Mouse (Mus musculus): ENCODE results near the gene Aqp7.
"Not testable (repeated sequence)": the region's sequence is repeated elsewhere in the genome, so short reads cannot be mapped to it uniquely, and the experiment has no call there.

Aqp7 gene

GRCm38 (mm10) chr4:41047524-41048271 is at the start of gene Aqp7:
Gene Aqp7, minus strand, starts transcription at chr4:41048139.
- DNase-seq (ENCODE audit: inconsistent age in 2 of 2, low spot score in 1 of 2) = peak in 1 of 2 experiments; percentile 57

- no peak for DNase-seq (ENCODE audit: inconsistent age in 2 of 2, low spot score in 1 of 2)
These were observed 49.4 kb upstream of the Aqp7 start for GRCm38 (mm10) chr4:41097381-41097780.

- no peak for DNase-seq (ENCODE audit: inconsistent age in 2 of 2, low spot score in 1 of 2)
These were observed 48.9 kb upstream of the Aqp7 start for GRCm38 (mm10) chr4:41096794-41097193.

GRCm38 (mm10) chr4:41096169-41096568 is 48.2 kb upstream of the Aqp7 start:
- DNase-seq (ENCODE audit: inconsistent age in 2 of 2, low spot score in 1 of 2) = no peak

GRCm38 (mm10) chr4:41094361-41094760 is 46.4 kb upstream of the Aqp7 start:
- DNase-seq (ENCODE audit: inconsistent age in 2 of 2, low spot score in 1 of 2) = peak; percentile 48 to 74

DNA sequence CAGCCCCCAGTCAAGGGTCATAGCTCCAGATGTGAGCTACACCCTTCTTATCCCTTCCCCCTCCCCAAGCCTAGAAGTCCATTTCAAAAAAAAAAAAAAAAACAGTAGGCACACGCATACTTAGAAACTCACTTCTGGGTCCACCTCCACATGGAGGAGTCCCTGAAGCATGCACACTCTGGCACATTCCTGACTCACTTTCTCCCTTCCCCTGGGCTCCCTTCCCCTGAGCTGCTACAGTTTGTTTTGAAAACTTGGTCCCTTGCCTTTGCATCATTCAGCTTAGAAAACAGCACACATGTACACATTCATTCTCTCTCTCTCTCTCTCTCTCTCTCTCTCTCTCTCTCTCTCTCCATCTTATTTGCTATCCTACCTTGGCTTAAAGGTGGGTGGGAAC is 45.0 kb upstream of the Aqp7 start:
- DNase-seq (ENCODE audit: inconsistent age in 2 of 2, low spot score in 1 of 2) = no peak

GRCm38 (mm10) chr4:41091391-41091790 is 43.5 kb upstream of the Aqp7 start:
- no peak for DNase-seq (ENCODE audit: inconsistent age in 2 of 2, low spot score in 1 of 2)

DNA sequence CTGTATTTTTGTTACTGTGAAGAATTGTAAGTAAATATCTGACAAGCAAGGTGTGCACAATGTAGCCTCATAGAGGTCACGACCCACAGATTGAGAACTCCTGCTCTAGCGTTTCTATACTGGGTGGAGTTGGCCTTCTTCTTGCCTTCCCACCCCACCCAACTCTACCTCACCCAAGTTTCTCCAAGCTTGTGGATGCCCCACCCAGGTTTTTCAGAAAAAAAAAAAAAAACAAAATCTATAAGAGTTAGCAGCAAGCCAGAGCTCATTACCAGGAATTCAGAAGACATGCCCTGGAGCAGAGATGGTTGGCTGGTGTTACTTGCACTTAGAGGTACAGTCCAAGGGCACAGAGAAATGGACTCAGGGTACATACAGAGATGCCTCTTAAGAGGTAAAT is 41.8 kb upstream of the Aqp7 start:
- no peak for DNase-seq (ENCODE audit: inconsistent age in 2 of 2, low spot score in 1 of 2)

GRCm38 (mm10) chr4:41089189-41089588 is 41.2 kb upstream of the Aqp7 start:
- no peak for DNase-seq (ENCODE audit: inconsistent age in 2 of 2, low spot score in 1 of 2)

DNA sequence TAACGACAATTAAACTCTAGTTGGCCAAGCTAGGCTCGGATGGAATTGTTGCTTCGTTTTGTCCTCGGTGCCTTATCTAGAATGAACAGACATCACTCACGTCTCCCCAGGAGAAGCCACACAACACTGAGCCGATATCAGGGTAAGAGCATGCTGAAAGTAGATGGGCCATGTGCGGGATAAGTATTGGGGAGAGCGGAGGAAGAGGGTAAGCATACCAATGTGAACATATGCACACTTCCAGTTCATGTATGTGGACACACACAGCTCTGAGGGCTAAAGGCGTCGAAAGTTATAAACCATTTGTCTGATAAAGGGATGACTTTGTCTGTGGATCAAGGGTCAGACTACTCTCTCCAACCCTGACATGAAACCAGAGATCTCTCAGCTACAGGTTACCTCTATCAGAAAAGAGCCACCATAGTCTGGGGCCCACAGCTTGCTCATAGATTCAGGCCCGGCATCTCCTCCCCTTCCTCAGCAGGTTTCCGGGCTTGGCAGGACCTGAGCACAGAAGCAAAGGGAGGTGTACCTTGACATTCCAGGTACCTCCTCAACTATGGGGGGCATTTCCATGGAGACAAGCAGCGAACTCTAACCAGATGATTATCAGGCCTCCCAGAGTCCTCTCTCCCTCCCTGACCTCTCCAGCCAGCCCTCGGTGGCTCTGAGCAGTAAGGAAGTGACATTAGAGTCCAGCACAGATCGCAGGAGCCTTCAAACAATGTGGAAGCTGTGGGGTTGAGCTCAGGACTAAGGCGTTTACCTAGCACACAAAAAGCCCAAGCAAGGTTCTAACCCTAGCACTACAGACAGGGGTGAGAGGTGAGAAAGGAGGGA is 39.7 kb upstream of the Aqp7 start:
- no peak for DNase-seq (ENCODE audit: inconsistent age in 2 of 2, low spot score in 1 of 2)

- no peak for DNase-seq (ENCODE audit: inconsistent age in 2 of 2, low spot score in 1 of 2)
These were observed 39.0 kb upstream of the Aqp7 start for GRCm38 (mm10) chr4:41086947-41087346.

DNA sequence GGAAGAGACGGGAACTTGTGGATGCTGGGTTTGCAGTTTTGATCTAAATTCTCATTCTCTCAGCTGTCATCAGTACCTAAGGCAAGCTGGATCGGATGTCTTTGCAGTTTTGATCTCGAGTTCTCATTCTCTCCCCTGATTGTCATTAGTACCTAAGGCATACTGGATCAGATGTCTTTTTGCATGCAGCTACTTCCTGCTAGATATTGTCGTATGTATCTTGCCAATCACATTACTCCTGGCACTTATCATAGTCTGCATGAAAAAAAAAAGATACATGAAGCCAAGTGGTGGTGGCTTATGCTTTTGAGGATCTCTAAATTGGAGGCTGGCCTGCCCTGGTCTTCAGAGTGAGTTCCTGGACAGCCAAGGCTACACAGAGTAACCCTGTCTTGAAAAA is 36.9 kb upstream of the Aqp7 start:
- no peak for DNase-seq (ENCODE audit: inconsistent age in 2 of 2, low spot score in 1 of 2)

GRCm38 (mm10) chr4:41082803-41083202 is 34.9 kb upstream of the Aqp7 start:
- DNase-seq (ENCODE audit: inconsistent age in 2 of 2, low spot score in 1 of 2) = not testable (repeated sequence)

GRCm38 (mm10) chr4:41081733-41082132 is 33.8 kb upstream of the Aqp7 start:
- DNase-seq (ENCODE audit: inconsistent age in 2 of 2, low spot score in 1 of 2) = no peak

- DNase-seq (ENCODE audit: inconsistent age in 2 of 2, low spot score in 1 of 2) = peak in 1 of 2 experiments; percentile 47
These were observed 30.8 kb upstream of the Aqp7 start for GRCm38 (mm10) chr4:41078726-41079125.

GRCm38 (mm10) chr4:41074461-41074860 is 26.5 kb upstream of the Aqp7 start:
- DNase-seq (ENCODE audit: inconsistent age in 2 of 2, low spot score in 1 of 2) = no peak

DNA sequence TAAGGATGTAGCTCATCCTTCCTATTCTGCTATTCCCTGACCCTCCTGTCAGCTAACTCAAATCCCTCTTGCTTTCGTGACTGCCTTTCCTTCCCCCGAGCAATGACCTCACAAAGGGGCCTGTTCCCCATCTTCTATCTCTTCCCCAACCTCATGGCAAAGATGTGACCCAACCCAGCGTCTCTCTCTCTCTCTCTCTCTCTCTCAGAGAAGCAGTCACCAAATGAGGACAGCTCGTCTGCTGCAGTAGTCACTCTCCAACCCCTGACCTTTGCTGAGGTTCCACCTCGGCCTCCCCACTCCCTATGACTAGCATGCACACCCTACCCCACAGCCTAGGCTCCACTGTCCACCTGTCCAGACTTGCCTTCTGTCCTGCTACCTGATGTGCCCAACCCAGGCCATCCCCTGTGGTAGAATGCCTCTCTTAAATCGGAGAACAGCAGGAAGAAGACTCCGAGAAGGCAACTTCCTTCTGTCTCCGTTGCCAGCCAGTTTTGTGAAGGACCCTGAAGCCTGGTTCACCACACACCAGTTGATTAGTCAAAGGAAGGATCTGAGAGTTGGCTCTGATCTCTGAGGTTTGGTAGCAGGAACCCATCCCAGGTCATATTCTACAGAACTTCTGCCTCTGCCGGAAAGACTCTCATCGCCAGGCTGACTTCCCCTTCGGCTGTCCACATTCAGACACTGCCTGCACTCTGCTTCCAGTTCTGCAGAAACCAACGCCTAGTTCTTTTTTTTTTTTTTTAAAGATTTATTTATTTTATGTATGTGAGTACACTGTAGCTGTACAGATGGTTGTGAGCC is 25.3 kb upstream of the Aqp7 start:
- no peak for DNase-seq (ENCODE audit: inconsistent age in 2 of 2, low spot score in 1 of 2)

DNA sequence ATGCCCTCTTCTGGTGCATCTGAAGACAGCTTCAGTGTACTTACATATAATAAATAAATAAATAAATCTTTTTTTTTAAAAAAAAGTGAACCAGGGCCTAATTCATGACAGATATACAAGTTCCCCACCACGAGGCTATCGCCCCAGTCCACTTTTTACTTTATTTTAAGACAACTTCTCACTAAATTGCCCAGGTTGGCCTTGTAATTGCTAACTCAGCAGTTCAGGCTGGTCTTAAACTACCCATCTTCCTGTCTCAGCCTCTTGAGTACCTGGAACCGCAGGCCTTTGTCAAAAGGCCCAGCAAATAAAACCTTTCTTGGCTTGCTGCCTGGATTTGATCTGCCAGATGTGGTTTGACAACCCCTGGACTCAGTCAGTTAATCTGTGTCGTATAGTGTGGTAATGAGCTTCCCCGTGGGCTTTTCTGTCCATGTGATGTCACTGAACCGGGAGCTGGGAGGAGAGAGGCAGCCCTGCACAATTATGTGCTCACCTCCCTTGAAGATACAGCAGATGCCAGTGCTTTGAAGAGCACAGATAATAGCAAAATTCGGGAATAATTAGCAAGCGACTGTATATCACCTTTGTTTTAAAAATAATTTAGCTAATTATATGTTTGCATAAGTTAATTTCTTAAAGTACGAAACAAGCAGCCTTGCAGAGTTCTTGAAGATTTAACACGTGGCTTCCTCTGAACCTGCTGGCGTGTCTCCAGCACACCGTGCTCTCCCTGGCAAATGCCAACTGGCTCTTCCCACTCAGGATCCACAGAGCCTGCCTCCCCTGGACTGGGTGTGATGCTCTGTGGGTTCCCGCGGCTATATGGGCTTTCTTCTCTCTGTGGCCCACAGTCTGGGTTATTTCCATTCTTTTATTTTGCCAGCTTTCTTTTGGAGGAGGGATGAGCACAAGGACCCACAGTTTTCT is 23.8 kb upstream of the Aqp7 start:
- no peak for DNase-seq (ENCODE audit: inconsistent age in 2 of 2, low spot score in 1 of 2)

GRCm38 (mm10) chr4:41065196-41065595 is 17.3 kb upstream of the Aqp7 start:
- no peak for DNase-seq (ENCODE audit: inconsistent age in 2 of 2, low spot score in 1 of 2)
